ENCODE assay signal across 7 mouse cellular contexts in genomic region chr7:126503273-126503878, GRCm38 (mm10). TPM values are rescaled to one million over a fixed set of nuclear protein-coding genes. Genes with fewer than 3 reads are reported as not detected.
DNase-seq lines count a peak whose midpoint lies in the region; ATAC-seq lines count a peak whose summit lies in the region.

TSS of gene Atxn2l (minus strand) at chr7:126503437.

- WGBS in intestine, embryonic 15.5 days, result under 1% methylated on average over 54 of the region's 72 CpGs
- WGBS in midbrain, embryonic 10.5 days, result under 1% methylated on average over 70 of the region's 72 CpGs

- H3K4me3 ChIP-seq in intestine, embryonic 15.5 days (replicated peaks), result peak within 1 kb of the TSS; percentile 89
- peak within 1 kb of the TSS; percentile 100 for H3K4me3 ChIP-seq in midbrain, embryonic 10.5 days

- H3K9ac ChIP-seq in intestine, embryonic 15.5 days, result peak within 1 kb of the TSS; percentile 93

- H3K4me2 ChIP-seq in intestine, embryonic 15.5 days (replicated peaks), result peak within 1 kb of the TSS; percentile 73

- peak within 1 kb of the TSS; percentile 99 for H3K27ac ChIP-seq in intestine, embryonic 15.5 days
- peak within 1 kb of the TSS; percentile 100 for H3K27ac ChIP-seq in midbrain, embryonic 10.5 days (replicated peaks)

- intact Hi-C loops in gastrocnemius, postnatal 36 days (cut with DNase I), result no loop called here
- intact Hi-C loops in left cerebral cortex, postnatal 25 days (cut with DNase I), result loop anchor here (1.0 to 5.0 kb wide), 3 partner anchors 28 to 294 kb away; partner anchors contain the start of genes Eif3c, Fam57b and Sh2b1

- H3K36me3 ChIP-seq in intestine, embryonic 15.5 days, result peaks cover 22% of the 10 kb centered on the region
- peaks cover 29% of the 10 kb centered on the region for H3K36me3 ChIP-seq in midbrain, embryonic 10.5 days

- H3K4me1 ChIP-seq in intestine, embryonic 15.5 days (replicated peaks), result 0 out of 2 replicates have a peak, but pooled peaks cover 4% of the 10 kb centered on the region
- H3K4me1 ChIP-seq in midbrain, embryonic 10.5 days, result peaks cover 28% of the 10 kb centered on the region

- peak; percentile 92 for ATAC-seq in intestine, embryonic 15.5 days

- no peaks in the 10 kb centered on the region for H3K9me3 ChIP-seq in intestine, embryonic 15.5 days
- no peaks in the 10 kb centered on the region for H3K9me3 ChIP-seq in midbrain, embryonic 10.5 days (replicated peaks)

- DNase-seq in adrenal gland, adult 2 months, result peak; percentile 100
- DNase-seq in embryo, embryonic 11.5 days (ENCODE audit: low read depth, low spot score), result peak; percentile 98
- DNase-seq in gastrocnemius, postnatal 36 days, result peak; percentile 98
- peak; percentile 99 for DNase-seq in left cerebral cortex, postnatal 25 days (ENCODE audit: low spot score in 2 of 2)
- peak; percentile 99 for DNase-seq in midbrain, embryonic 10.5 days (ENCODE audit: low spot score)
- DNase-seq in right cerebral cortex, postnatal 4 days, result peak; percentile 99

- H3K27me3 ChIP-seq in intestine, embryonic 15.5 days (replicated peaks), result no peaks in the 10 kb centered on the region
- no peaks in the 10 kb centered on the region for H3K27me3 ChIP-seq in midbrain, embryonic 10.5 days (ENCODE audit: low read depth, poor library complexity, severe bottlenecking)

RNA-seq across cellular contexts. Expression of gene Atxn2l, which starts in this region (rescaled TPM):
- total RNA-seq in adrenal gland, adult 2 months (2021), result 100 to 1,000 TPM in 1 of 2 experiments, 10 to 100 TPM in 1; 83.7 to 108 TPM
- 454 and 474 TPM in 2 replicates for polyA plus RNA-seq in adrenal gland, adult 2 months (2012; rRNA removed)
- total RNA-seq in gastrocnemius, postnatal 36 days (2021), result 10 to 100 TPM; 25.8 to 29.9 TPM
- polyA plus RNA-seq in intestine, embryonic 15.5 days (2015; fragmentation: Nextera tagmentation; extraction: Ambion mirVana), result 43.8 and 44.4 TPM in 2 replicates
- 100 to 1,000 TPM; 114 TPM for total RNA-seq in left cerebral cortex, postnatal 25 days (2021)
- polyA plus RNA-seq in midbrain, embryonic 10.5 days (2016; fragmentation: Nextera tagmentation; extraction: Ambion mirVana), result 44.8 and 50.2 TPM in 2 replicates

Comparison
In these comparisons a context has a peak if more than half of its experiments do, and no peak if none do; other contexts are left out.
1. Peak in every context shown above with its lines: DNase-seq, ATAC-seq, H3K4me3 ChIP-seq and H3K27ac ChIP-seq.